Mouse (Mus musculus): ENCODE measurements around the gene Srpk2. TPM values are rescaled to one million over a fixed set of nuclear protein-coding genes. Genes with fewer than 3 reads are reported as not detected.
A peak's percentile ranks its signal among the peaks of the same experiment; 100 is the strongest.

Gene Srpk2
- polyA plus RNA-seq, 1 experiment from 2014 or later = 67.0 TPM

- 92% methylated on average over 4 of the region's 4 CpGs for WGBS
Measured at GRCm38 (mm10) chr5:23638023-23638422, 46.4 kb downstream of the Srpk2 start.

GRCm38 (mm10) chr5:23637337-23637736 lies 47.1 kb downstream of the Srpk2 start:
- Histone ChIP-seq H3K27me3 (no peaks in the 10 kb centered on the region), H3K9me3 (no peaks in the 10 kb centered on the region), H3K4me2 (no peak overlapping the region), H3K4me3 (no peak overlapping the region), H3K36me3 (no peaks in the 10 kb centered on the region), H3K4me1 (no peaks in the 10 kb centered on the region), H3K27ac (no peak overlapping the region), H3K9ac (no peak overlapping the region)
- no peak for ATAC-seq (ENCODE audit: insufficient number of reproducible peaks, insufficient read depth, low FRiP score, low TSS enrichment, low read depth)
- 92% methylated on average over 8 of the region's 8 CpGs for WGBS

More at GRCm38 (mm10) chr5:23638023-23638422, 46.4 kb downstream of the Srpk2 start:
- no peak overlapping the region for H3K4me2 ChIP-seq
- ATAC-seq (ENCODE audit: insufficient number of reproducible peaks, insufficient read depth, low FRiP score, low TSS enrichment, low read depth) = no peak
- no peak overlapping the region for H3K4me3 ChIP-seq
- H3K36me3 ChIP-seq = no peaks in the 10 kb centered on the region
- H3K9me3 ChIP-seq = no peaks in the 10 kb centered on the region
- H3K27ac ChIP-seq = no peak overlapping the region
- no peaks in the 10 kb centered on the region for H3K4me1 ChIP-seq
- H3K27me3 ChIP-seq = no peaks in the 10 kb centered on the region
- no peak overlapping the region for H3K9ac ChIP-seq

GRCm38 (mm10) chr5:23631490-23631889 lies 52.9 kb downstream of the Srpk2 start:
- Histone ChIP-seq H3K4me1 (peaks cover 3% of the 10 kb centered on the region; the same call in 1 of the 2 replicates), H3K9me3 (no peaks in the 10 kb centered on the region), H3K36me3 (no peaks in the 10 kb centered on the region), H3K4me2 (no peak overlapping the region), H3K27ac (no peak overlapping the region), H3K4me3 (no peak overlapping the region), H3K9ac (no peak overlapping the region), H3K27me3 (no peaks in the 10 kb centered on the region)
- 42% methylated on average over 1 of the region's 1 CpGs for WGBS
- no peak for ATAC-seq (ENCODE audit: insufficient number of reproducible peaks, insufficient read depth, low FRiP score, low TSS enrichment, low read depth)

GRCm38 (mm10) chr5:23627221-23627620 lies 57.2 kb downstream of the Srpk2 start:
- no peak for ATAC-seq (ENCODE audit: insufficient number of reproducible peaks, insufficient read depth, low FRiP score, low TSS enrichment, low read depth)
- no peak overlapping the region for H3K27ac ChIP-seq
- 87% methylated on average over 5 of the region's 5 CpGs for WGBS

GRCm38 (mm10) chr5:23626173-23626572 lies 58.2 kb downstream of the Srpk2 start:
- no peaks in the 10 kb centered on the region for H3K36me3 ChIP-seq
- no peak overlapping the region for H3K4me3 ChIP-seq
- H3K27ac ChIP-seq = no peak overlapping the region
- H3K9me3 ChIP-seq = no peaks in the 10 kb centered on the region
- peaks cover 3% of the 10 kb centered on the region; the same call in 1 of the 2 replicates for H3K4me1 ChIP-seq
- H3K27me3 ChIP-seq = no peaks in the 10 kb centered on the region
- H3K9ac ChIP-seq = no peak overlapping the region
- no peak for ATAC-seq (ENCODE audit: insufficient number of reproducible peaks, insufficient read depth, low FRiP score, low TSS enrichment, low read depth)
- WGBS = 77% methylated on average over 2 of the region's 2 CpGs
- H3K4me2 ChIP-seq = no peak overlapping the region

More at GRCm38 (mm10) chr5:23627221-23627620, 57.2 kb downstream of the Srpk2 start:
- Histone ChIP-seq H3K4me1 (peaks cover 3% of the 10 kb centered on the region; the same call in 1 of the 2 replicates), H3K36me3 (no peaks in the 10 kb centered on the region), H3K9ac (no peak overlapping the region), H3K4me2 (no peak overlapping the region), H3K9me3 (no peaks in the 10 kb centered on the region), H3K4me3 (no peak overlapping the region), H3K27me3 (no peaks in the 10 kb centered on the region)

- H3K4me2 ChIP-seq = no peak overlapping the region
- WGBS = 83% methylated on average over 8 of the region's 8 CpGs
- no peaks in the 10 kb centered on the region for H3K36me3 ChIP-seq
- no peak overlapping the region for H3K4me3 ChIP-seq
- H3K9ac ChIP-seq = no peak overlapping the region
- H3K27ac ChIP-seq = no peak overlapping the region
- no peak for ATAC-seq (ENCODE audit: insufficient number of reproducible peaks, insufficient read depth, low FRiP score, low TSS enrichment, low read depth)
- H3K27me3 ChIP-seq = no peaks in the 10 kb centered on the region
- H3K4me1 ChIP-seq = peaks cover 4% of the 10 kb centered on the region; the same call in 1 of the 2 replicates
- no peaks in the 10 kb centered on the region for H3K9me3 ChIP-seq
Measured at GRCm38 (mm10) chr5:23620621-23621020, 63.8 kb downstream of the Srpk2 start.

GRCm38 (mm10) chr5:23618656-23619055 lies 65.8 kb downstream of the Srpk2 start:
- Histone ChIP-seq H3K9me3 (no peaks in the 10 kb centered on the region), H3K27me3 (no peaks in the 10 kb centered on the region), H3K9ac (no peak overlapping the region), H3K4me1 (peaks cover 9% of the 10 kb centered on the region), H3K4me2 (no peak overlapping the region), H3K4me3 (no peak overlapping the region), H3K27ac (no peak overlapping the region), H3K36me3 (no peaks in the 10 kb centered on the region)
- 90% methylated on average over 7 of the region's 7 CpGs for WGBS
- no peak for ATAC-seq (ENCODE audit: insufficient number of reproducible peaks, insufficient read depth, low FRiP score, low TSS enrichment, low read depth)

GRCm38 (mm10) chr5:23617104-23617415 lies 67.4 kb downstream of the Srpk2 start:
- H3K4me3 ChIP-seq = peak overlapping the region; percentile 51
- H3K9ac ChIP-seq = peak overlapping the region; percentile 70
- peak overlapping the region; percentile 88 for H3K27ac ChIP-seq
- H3K9me3 ChIP-seq = no peaks in the 10 kb centered on the region
- H3K36me3 ChIP-seq = no peaks in the 10 kb centered on the region; the same call in 1 of the 2 replicates
- H3K27me3 ChIP-seq = no peaks in the 10 kb centered on the region
- H3K4me1 ChIP-seq = peaks cover 9% of the 10 kb centered on the region
- ATAC-seq (ENCODE audit: insufficient number of reproducible peaks, insufficient read depth, low FRiP score, low TSS enrichment, low read depth) = no peak
- 18% methylated on average over 5 of the region's 5 CpGs for WGBS
- H3K4me2 ChIP-seq = peak overlapping the region; percentile 70

- Histone ChIP-seq H3K4me3 (peak overlapping the region; percentile 51), H3K4me2 (peak overlapping the region; percentile 70), H3K27ac (peak overlapping the region; percentile 88), H3K4me1 (peaks cover 9% of the 10 kb centered on the region), H3K9ac (peak overlapping the region; percentile 70), H3K9me3 (no peaks in the 10 kb centered on the region), H3K36me3 (no peaks in the 10 kb centered on the region; the same call in 1 of the 2 replicates), H3K27me3 (no peaks in the 10 kb centered on the region)
- no peak for ATAC-seq (ENCODE audit: insufficient number of reproducible peaks, insufficient read depth, low FRiP score, low TSS enrichment, low read depth)
- WGBS = 5% methylated on average over 11 of the region's 11 CpGs
Measured at GRCm38 (mm10) chr5:23616270-23617103, 67.9 kb downstream of the Srpk2 start.

GRCm38 (mm10) chr5:23615586-23616269 lies 68.7 kb downstream of the Srpk2 start:
- Histone ChIP-seq H3K4me1 (peaks cover 9% of the 10 kb centered on the region), H3K9ac (peak overlapping the region; percentile 70), H3K27ac (peak overlapping the region; percentile 88), H3K27me3 (no peaks in the 10 kb centered on the region), H3K4me3 (peak overlapping the region; percentile 51), H3K36me3 (no peaks in the 10 kb centered on the region; the same call in 1 of the 2 replicates), H3K9me3 (no peaks in the 10 kb centered on the region), H3K4me2 (peak overlapping the region; percentile 70)
- WGBS = 18% methylated on average over 5 of the region's 5 CpGs
- ATAC-seq (ENCODE audit: insufficient number of reproducible peaks, insufficient read depth, low FRiP score, low TSS enrichment, low read depth) = no peak

GRCm38 (mm10) chr5:23612856-23613255 lies 71.6 kb downstream of the Srpk2 start:
- H3K4me3 ChIP-seq = no peak overlapping the region
- no peaks in the 10 kb centered on the region; the same call in 1 of the 2 replicates for H3K36me3 ChIP-seq
- no peaks in the 10 kb centered on the region for H3K9me3 ChIP-seq
- H3K4me2 ChIP-seq = no peak overlapping the region
- ATAC-seq (ENCODE audit: insufficient number of reproducible peaks, insufficient read depth, low FRiP score, low TSS enrichment, low read depth) = no peak
- H3K4me1 ChIP-seq = peaks cover 8% of the 10 kb centered on the region
- 74% methylated on average over 3 of the region's 3 CpGs for WGBS
- no peak overlapping the region for H3K9ac ChIP-seq
- no peaks in the 10 kb centered on the region for H3K27me3 ChIP-seq
- no peak overlapping the region for H3K27ac ChIP-seq
